Mouse (Mus musculus): ENCODE results near the gene Ppp1r9a.

Gene Ppp1r9a

DNA sequence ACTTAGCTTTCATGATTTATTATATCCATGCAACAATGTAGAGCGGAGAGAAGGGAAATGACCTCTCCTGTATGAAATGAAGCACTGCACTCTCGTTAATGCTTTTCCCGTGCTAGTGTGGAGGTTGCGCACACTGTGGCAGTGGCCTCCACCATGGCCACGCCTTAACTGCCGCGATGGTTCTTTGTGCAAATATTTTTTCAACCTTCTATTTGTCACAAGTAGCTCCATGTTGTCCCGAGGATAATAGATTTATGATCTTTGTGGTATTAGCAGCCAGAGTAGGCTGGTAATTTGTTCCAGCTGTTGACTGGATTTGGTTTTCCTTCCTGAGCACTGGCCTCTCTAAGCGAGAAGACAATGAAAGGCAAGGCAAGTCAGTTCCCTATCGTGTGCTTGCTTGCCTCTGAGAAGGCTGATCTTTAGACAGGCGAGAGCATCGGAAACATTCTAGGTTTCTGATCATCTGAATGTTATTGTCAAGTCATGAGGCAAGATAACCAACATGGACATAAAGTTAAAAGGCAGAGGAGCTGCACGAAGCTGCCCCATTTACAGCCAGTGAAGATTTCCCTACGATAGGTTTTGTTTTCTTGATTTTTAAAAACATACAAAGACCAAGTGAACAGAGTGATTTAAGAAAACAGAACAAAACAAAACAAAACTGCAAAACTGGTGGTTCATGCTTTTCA is 50.5 kb downstream of the Ppp1r9a start:
- ATAC-seq (ENCODE audit: insufficient number of reproducible peaks, low FRiP score, low TSS enrichment) = no peak

DNA sequence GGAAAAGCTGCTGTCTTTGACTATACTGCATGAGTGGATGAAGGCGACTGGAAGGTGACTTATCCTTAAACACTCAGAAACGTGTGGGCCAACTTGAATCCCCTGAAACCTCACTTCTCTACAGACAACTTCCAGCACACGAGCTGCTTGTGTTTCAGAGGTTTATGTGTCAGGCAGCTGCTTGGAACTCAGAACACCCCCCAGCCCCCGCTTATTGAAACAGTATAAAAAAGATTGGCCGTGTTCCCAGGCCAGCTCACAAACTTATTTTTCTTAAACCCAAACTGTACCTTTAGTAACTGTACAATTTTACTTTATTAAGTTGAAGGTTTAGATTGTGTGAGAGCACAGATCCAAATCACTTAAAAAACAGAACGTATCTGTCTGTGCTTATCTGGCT is 53.9 kb downstream of the Ppp1r9a start:
- ATAC-seq (ENCODE audit: insufficient number of reproducible peaks, low FRiP score, low TSS enrichment) = no peak

- ATAC-seq (ENCODE audit: insufficient number of reproducible peaks, low FRiP score, low TSS enrichment) = no peak
Observed at GRCm38 (mm10) chr6:4962197-4962596, 59.5 kb downstream of the Ppp1r9a start.

DNA sequence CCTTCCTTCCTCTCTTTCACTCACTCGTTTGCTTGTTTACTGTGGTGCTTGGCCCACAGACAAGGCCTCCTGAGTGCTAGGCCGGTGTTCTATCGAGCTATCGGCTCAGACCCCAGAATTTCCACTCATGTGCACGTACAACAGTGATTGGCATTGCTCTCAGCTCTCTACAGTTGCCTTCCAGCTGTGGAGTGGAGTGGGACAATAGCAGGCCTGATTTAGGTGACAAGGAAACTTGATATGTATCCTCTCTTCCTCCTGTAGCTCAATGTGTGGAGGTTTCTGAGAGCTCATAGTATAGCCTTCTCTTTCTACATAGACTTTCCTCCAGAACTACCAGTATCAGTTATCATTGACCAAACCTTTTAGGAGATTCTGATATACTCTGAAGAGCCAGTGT is 60.3 kb downstream of the Ppp1r9a start:
- ATAC-seq (ENCODE audit: insufficient number of reproducible peaks, low FRiP score, low TSS enrichment) = no peak

DNA sequence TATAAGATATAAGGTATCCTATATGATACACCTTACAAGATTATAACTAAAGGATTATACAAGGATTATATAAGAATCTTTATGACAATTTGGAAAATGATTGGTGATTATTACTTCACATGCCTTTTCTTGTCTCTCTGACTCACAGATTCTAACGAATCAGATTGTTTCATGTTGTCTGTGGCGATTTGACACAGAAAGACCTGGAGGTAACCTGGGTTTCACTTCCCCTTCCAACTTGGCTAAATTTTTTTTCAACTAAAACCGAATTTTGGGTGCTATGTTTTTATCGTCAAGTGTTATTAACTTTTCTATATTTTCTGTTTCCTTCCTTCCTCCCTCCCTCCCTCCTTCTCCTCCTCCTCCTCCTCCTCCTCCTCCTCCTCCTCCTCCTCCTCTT is 64.5 kb downstream of the Ppp1r9a start:
- no peak for ATAC-seq (ENCODE audit: insufficient number of reproducible peaks, low FRiP score, low TSS enrichment)

GRCm38 (mm10) chr6:4971229-4971628 is 68.5 kb downstream of the Ppp1r9a start:
- no peak for ATAC-seq (ENCODE audit: insufficient number of reproducible peaks, low FRiP score, low TSS enrichment)

DNA sequence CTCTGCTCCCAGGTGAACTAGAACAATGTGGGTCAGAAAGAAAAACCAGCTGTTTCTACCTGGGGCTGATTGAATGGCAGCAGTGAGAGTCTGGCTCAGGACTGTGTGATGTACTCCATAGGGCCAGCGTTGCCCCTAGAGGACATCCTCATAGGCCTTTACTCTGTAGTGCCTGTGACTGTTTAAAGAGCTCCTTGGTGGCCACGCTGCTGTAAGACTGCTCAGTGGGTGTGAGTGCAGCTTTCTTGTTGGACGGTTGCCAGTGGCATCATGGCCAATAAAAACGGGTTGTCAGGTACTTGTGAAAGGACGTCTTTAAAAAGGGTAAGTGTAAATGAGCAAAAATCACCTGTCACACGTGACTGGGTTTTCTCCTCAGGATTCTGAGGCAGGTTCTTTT is 70.1 kb downstream of the Ppp1r9a start:
- peak; percentile 41; the same call in 1 of the 2 replicates for ATAC-seq (ENCODE audit: insufficient number of reproducible peaks, low FRiP score, low TSS enrichment)

DNA sequence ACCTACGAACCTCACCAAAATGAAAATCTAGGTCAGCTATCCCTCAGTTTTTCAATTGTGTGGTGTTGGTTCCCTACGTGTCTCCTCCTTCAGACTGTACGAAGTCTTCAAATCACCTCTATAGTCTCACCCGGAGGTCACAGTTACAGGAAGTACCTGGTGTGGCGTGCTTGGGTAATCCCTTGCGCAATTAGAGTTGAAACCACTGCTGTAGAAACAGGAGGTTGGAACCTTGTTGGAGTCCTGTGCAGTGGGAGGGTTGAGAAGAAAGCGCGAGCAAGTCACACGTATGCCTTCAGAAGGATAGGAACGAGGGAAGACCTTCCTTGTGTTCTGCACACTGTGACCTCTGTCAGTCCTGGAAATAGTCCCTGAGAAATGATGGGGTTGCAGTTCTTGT is 70.6 kb downstream of the Ppp1r9a start:
- ATAC-seq (ENCODE audit: insufficient number of reproducible peaks, low FRiP score, low TSS enrichment) = no peak

- ATAC-seq (ENCODE audit: insufficient number of reproducible peaks, low FRiP score, low TSS enrichment) = no peak
Observed at GRCm38 (mm10) chr6:4977515-4977914, 74.8 kb downstream of the Ppp1r9a start.

DNA sequence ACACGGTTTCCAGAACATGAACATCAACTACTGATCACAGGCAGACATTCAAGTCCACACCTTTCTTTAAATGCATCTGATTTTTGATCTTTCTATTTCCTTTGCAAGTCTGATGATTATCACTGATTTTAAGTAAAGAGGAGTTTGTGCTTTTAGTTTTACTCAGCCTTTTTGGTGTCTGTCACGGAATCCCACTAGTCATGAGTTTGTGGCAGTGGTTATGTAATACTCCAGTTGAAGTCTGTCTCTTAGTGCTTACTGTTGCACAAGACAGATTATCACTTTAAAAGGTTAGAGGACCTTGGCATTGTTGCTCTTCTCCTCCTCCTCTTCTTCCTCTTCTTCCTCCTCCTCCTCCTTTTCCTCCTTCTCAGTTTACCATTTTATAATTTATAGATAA is 75.5 kb downstream of the Ppp1r9a start:
- no peak for ATAC-seq (ENCODE audit: insufficient number of reproducible peaks, low FRiP score, low TSS enrichment)

- ATAC-seq (ENCODE audit: insufficient number of reproducible peaks, low FRiP score, low TSS enrichment) = no peak
Observed at GRCm38 (mm10) chr6:4978897-4979296, 76.2 kb downstream of the Ppp1r9a start.

DNA sequence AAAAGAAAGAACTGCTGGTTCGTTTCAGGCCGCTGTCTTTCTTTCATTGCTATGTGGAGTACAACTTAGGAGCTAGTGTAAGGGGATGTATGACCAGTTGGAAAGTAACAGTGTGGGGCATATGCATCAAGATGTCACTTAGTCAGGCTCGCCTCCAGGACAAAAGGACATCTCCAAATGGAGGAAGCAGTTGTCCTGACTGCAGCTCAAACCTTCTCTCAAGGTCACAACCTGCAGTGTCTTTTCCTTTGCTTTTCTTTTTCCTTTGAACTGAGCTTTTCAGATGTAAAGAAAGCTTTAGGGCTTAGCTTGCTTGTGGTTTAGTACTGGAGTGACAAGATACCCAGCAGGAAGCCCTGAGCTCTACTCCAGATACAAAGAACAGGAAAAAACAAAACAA is 77.4 kb downstream of the Ppp1r9a start:
- ATAC-seq (ENCODE audit: insufficient number of reproducible peaks, low FRiP score, low TSS enrichment) = no peak

- ATAC-seq (ENCODE audit: insufficient number of reproducible peaks, low FRiP score, low TSS enrichment) = no peak
Observed at GRCm38 (mm10) chr6:4982686-4983162, 80.0 kb downstream of the Ppp1r9a start.

DNA sequence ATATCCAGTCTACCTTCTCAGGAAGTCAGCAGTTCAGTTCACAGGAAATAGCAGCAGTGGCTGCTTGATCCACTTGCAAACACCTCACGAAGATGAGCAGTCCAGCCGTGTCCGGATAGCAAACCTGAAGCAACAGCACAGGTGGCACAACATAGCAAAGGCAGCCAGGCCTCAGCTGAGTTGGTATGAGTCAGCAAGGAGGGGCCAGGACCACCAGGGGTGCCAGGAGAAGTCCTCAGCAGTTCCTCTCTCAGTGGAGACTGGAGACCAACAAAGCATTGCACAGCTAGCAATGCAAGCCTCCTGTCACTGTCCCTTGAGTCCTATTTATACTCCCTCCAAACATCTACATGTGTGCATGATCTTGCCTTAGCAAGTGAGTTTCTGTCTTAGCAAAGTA is 83.0 kb downstream of the Ppp1r9a start:
- ATAC-seq (ENCODE audit: insufficient number of reproducible peaks, low FRiP score, low TSS enrichment) = peak; percentile 38; the same call in 1 of the 2 replicates

GRCm38 (mm10) chr6:4987084-4987483 is 84.4 kb downstream of the Ppp1r9a start:
- ATAC-seq (ENCODE audit: insufficient number of reproducible peaks, low FRiP score, low TSS enrichment) = no peak

- no peak for ATAC-seq (ENCODE audit: insufficient number of reproducible peaks, low FRiP score, low TSS enrichment)
Observed at GRCm38 (mm10) chr6:4988688-4989087, 86.0 kb downstream of the Ppp1r9a start.

- ATAC-seq (ENCODE audit: insufficient number of reproducible peaks, low FRiP score, low TSS enrichment) = peak; percentile 81
Observed at GRCm38 (mm10) chr6:4992308-4992707, 89.6 kb downstream of the Ppp1r9a start.

GRCm38 (mm10) chr6:4993600-4994160 is 91.0 kb downstream of the Ppp1r9a start:
- ATAC-seq (ENCODE audit: insufficient number of reproducible peaks, low FRiP score, low TSS enrichment) = no peak

- ATAC-seq (ENCODE audit: insufficient number of reproducible peaks, low FRiP score, low TSS enrichment) = no peak
Observed at GRCm38 (mm10) chr6:4994161-4994919, 91.6 kb downstream of the Ppp1r9a start.

DNA sequence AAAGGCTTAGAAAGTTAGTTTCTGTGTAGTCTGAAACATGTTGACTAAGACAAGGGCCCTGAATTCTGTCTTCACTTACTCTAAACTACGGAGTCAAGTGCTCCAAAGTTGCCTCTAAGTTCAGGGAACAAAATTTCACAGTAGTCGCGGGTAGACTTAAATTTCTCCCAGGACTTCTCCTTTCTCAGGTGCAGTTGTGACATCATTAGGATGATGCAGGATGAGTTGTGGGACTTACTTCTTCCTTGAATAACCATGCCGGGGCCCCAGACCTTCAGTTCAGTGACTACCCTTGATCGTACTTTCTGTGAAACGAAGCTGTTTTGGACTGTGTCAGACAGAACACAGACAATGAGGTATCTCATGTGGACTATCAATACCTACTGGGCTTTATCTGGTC is 94.9 kb downstream of the Ppp1r9a start:
- ATAC-seq (ENCODE audit: insufficient number of reproducible peaks, low FRiP score, low TSS enrichment) = no peak

DNA sequence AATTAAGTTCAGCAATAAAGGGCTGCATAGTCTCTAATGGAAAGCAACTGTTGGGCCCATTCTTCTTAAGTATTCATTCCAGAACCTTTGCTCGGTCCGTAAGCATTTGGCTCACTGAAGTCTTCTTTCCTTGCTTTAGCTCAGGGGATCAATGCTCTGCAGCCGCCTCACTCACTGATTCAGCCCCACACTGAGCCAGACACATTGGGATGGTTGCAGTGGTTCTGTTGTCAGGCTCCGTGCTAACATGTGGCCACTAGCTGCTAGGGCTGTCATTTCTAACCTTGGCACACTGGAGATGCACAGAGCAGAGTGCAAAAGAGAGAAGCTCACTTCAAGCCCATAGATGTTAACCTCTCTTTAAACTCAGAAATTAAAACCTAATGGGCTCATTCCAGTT is 96.2 kb downstream of the Ppp1r9a start:
- ATAC-seq (ENCODE audit: insufficient number of reproducible peaks, low FRiP score, low TSS enrichment) = no peak
